Mouse (Mus musculus) embryonic stem cell, embryonic (primary cell): ENCODE measurements at regions not wholly inside any gene's neighbourhood (a gene's known extent, or its start where the extent isn't known, plus 50 kb on each side); places are given as distances from the start of the nearest gene placed in this dataset.

ENCODE experiments used
- CTCF ChIA-PET, 4 experiments: fragments of 300-600 bp in 2 of 4; fragments of 350-600 bp in 2 of 4; sonication (Branson Sonifier 250); formaldehyde crosslinking; loops; one replicate each; lab custom pipeline; 2022; ENCODE audit warnings: inconsistent platforms in 2 of 4; lab: Charles Lee
- POLR2A ChIA-PET, 4 experiments: fragments of 300-600 bp in 2 of 4; fragments of 350-600 bp in 2 of 4; sonication (Branson Sonifier 250); formaldehyde crosslinking; loops; one replicate each; lab custom pipeline; 2022; ENCODE audit warnings: antibody characterized with exemption in 4 of 4, inconsistent platforms in 1 of 4; lab: Charles Lee

DNA sequence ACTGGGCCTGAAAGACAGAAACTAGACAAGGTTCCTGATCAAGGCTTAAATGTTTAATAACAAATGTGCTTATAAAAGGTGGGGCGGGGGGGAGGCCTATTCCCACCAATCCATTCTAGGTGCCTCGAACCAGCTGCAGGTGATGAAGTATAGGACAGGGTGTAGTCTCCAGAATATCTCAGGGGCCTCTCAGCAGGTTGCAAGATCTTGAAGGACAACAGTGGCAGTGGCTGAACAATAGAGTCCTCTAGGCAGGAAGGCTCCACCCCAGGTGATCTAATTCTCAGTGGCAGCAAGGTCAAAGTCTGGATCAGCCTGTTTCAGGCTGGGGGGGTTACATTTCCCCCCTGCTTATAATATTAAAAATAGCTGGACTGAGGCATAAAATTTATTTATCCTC is 654.8 kb upstream of the Cdh7 start:
- ChIA-PET POLR2A (interaction anchor here in 1 of 4 experiments (1.3 kb wide), 1 partner anchor 12 kb away, joined by 3 read pairs; no protein-coding TSS in a partner anchor), CTCF (no interaction called here)

GRCm38 (mm10) chr1:109328086-109328485 is 654.1 kb upstream of the Cdh7 start:
- CTCF ChIA-PET, result no interaction called here
- POLR2A ChIA-PET, result interaction anchor here in 1 of 4 experiments (1.3 kb wide), 1 partner anchor 13 kb away, joined by 3 read pairs; no protein-coding TSS in a partner anchor

- CTCF ChIA-PET, result no interaction called here
- POLR2A ChIA-PET, result no interaction called here
Measured at GRCm38 (mm10) chr1:109340274-109340673, 642.0 kb upstream of the Cdh7 start.

GRCm38 (mm10) chr1:109369290-109369689 is 612.9 kb upstream of the Cdh7 start:
- ChIA-PET CTCF (no interaction called here), POLR2A (no interaction called here)
